9 mouse cellular contexts compared by ENCODE assay signal in genomic region chr11:120988410-120988809, GRCm38 (mm10). TPM values are rescaled to one million over a fixed set of nuclear protein-coding genes. Genes with fewer than 3 reads are reported as not detected.
A peak's percentile ranks its signal among the peaks of the same experiment; 100 is the strongest.
DNase-seq lines count a peak whose midpoint lies in the region; ATAC-seq and TF ChIP-seq lines count a peak whose summit lies in the region.
"Had no signal": no experiment of that assay in that cellular context is flagged by ENCODE, and none has a peak within 500 bp of the region (broad histone marks: within the 10 kb centered on the region; RNA-seq: fewer than 3 reads in every experiment).

No protein-coding gene starts in this region.

- H3K36me3 ChIP-seq in lung, postnatal 0 days (ENCODE audit: insufficient read depth, low read length), result peaks cover under 1% of the 10 kb centered on the region; the same call in 1 of the 2 replicates
- peaks cover 5% of the 10 kb centered on the region; the same call in 1 of the 2 replicates for H3K36me3 ChIP-seq in forebrain, embryonic 15.5 days
- peaks cover 14% of the 10 kb centered on the region for H3K36me3 ChIP-seq in liver, embryonic 11.5 days (ENCODE audit: control insufficient read depth, insufficient read depth, low read length)
- no peaks in the 10 kb centered on the region for H3K36me3 ChIP-seq in stomach, embryonic 16.5 days (ENCODE audit: control insufficient read depth, insufficient read depth, low read length)

- H3K27me3 ChIP-seq in lung, postnatal 0 days (replicated peaks; ENCODE audit: insufficient read depth, low read length), result no peaks in the 10 kb centered on the region
- H3K27me3 ChIP-seq in forebrain, embryonic 15.5 days, result no peaks in the 10 kb centered on the region
- no peaks in the 10 kb centered on the region for H3K27me3 ChIP-seq in liver, embryonic 11.5 days (replicated peaks; ENCODE audit: control insufficient read depth, insufficient read depth, low read length)
- no peaks in the 10 kb centered on the region for H3K27me3 ChIP-seq in stomach, embryonic 16.5 days (ENCODE audit: control insufficient read depth, insufficient read depth, low read length)

- 0 out of 2 replicates have a peak overlapping the region, but pooled peaks have one; percentile 16 for H3K9ac ChIP-seq in lung, postnatal 0 days (replicated peaks; ENCODE audit: low read depth)
- H3K9ac ChIP-seq in forebrain, embryonic 15.5 days (replicated peaks), result no peak overlapping the region
- H3K9ac ChIP-seq in liver, embryonic 11.5 days (ENCODE audit: low read depth, low read length), result peak overlapping the region; percentile 10; the same call in 1 of the 2 replicates
- peak overlapping the region; percentile 21; the same call in 1 of the 2 replicates for H3K9ac ChIP-seq in stomach, embryonic 16.5 days (ENCODE audit: low read length)

- no peaks in the 10 kb centered on the region for H3K9me3 ChIP-seq in lung, postnatal 0 days (ENCODE audit: low read length)
- no peaks in the 10 kb centered on the region for H3K9me3 ChIP-seq in forebrain, embryonic 15.5 days
- no peaks in the 10 kb centered on the region for H3K9me3 ChIP-seq in liver, embryonic 11.5 days (ENCODE audit: control insufficient read depth, low read length)
- no peaks in the 10 kb centered on the region for H3K9me3 ChIP-seq in stomach, embryonic 16.5 days (replicated peaks; ENCODE audit: control insufficient read depth, low read length)

- WGBS in lung, postnatal 0 days, result 53% methylated on average over 4 of the region's 4 CpGs
- WGBS in forebrain, embryonic 15.5 days, result 76% methylated on average over 4 of the region's 4 CpGs
- WGBS in liver, embryonic 11.5 days, result 75% methylated on average over 4 of the region's 4 CpGs
- WGBS in stomach, embryonic 16.5 days, result 63% methylated on average over 4 of the region's 4 CpGs

- no peak for TF ChIP-seq CTCF in lung, postnatal 0 days (IDR thresholded peaks at IDR 0.05)

- ATAC-seq in lung, postnatal 0 days, result no peak
- ATAC-seq in forebrain, embryonic 15.5 days (replicated peaks), result no peak
- ATAC-seq in liver, embryonic 11.5 days (replicated peaks; ENCODE audit: low FRiP score), result no peak
- ATAC-seq in stomach, embryonic 16.5 days (ENCODE audit: insufficient read depth, low FRiP score), result no peak
- no peak for ATAC-seq in cerebellum, adult (ENCODE audit: insufficient number of reproducible peaks, low FRiP score, low TSS enrichment)
- ATAC-seq in CD4-positive, CD25-positive, alpha-beta regulatory T cell, adult 4 months, result no peak

- H3K27ac ChIP-seq in lung, postnatal 0 days (ENCODE audit: low read length), result no peak overlapping the region
- no peak overlapping the region for H3K27ac ChIP-seq in forebrain, embryonic 15.5 days (replicated peaks)
- no peak overlapping the region for H3K27ac ChIP-seq in liver, embryonic 11.5 days (ENCODE audit: low read depth, low read length)
- no peak overlapping the region for H3K27ac ChIP-seq in stomach, embryonic 16.5 days (ENCODE audit: low read length)

- peak overlapping the region; percentile 32 for H3K4me2 ChIP-seq in lung, postnatal 0 days (replicated peaks; ENCODE audit: low read depth, low read length)
- H3K4me2 ChIP-seq in forebrain, embryonic 15.5 days (replicated peaks), result peak overlapping the region; percentile 65
- peak overlapping the region; percentile 87 for H3K4me2 ChIP-seq in liver, embryonic 11.5 days
- H3K4me2 ChIP-seq in stomach, embryonic 16.5 days (ENCODE audit: low read depth, low read length), result peak overlapping the region; percentile 93

- TF ChIP-seq EP300 in lung, postnatal 0 days (IDR thresholded peaks at IDR 0.05), result no peak

- peaks cover 24% of the 10 kb centered on the region for H3K4me1 ChIP-seq in lung, postnatal 0 days (ENCODE audit: insufficient read depth, low read depth, low read length)
- H3K4me1 ChIP-seq in forebrain, embryonic 15.5 days, result peaks cover 50% of the 10 kb centered on the region
- H3K4me1 ChIP-seq in liver, embryonic 11.5 days (replicated peaks; ENCODE audit: control insufficient read depth, insufficient read depth, low read length), result peaks cover 51% of the 10 kb centered on the region
- peaks cover 33% of the 10 kb centered on the region for H3K4me1 ChIP-seq in stomach, embryonic 16.5 days (ENCODE audit: control insufficient read depth, insufficient read depth, low read length)

- no peak overlapping the region for H3K4me3 ChIP-seq in lung, postnatal 0 days (ENCODE audit: low read depth, low read length)
- H3K4me3 ChIP-seq in forebrain, embryonic 15.5 days, result peak overlapping the region; percentile 99; the same call in 1 of the 2 replicates
- peak overlapping the region; percentile 13 for H3K4me3 ChIP-seq in liver, embryonic 11.5 days (ENCODE audit: low read depth, low read length)
- H3K4me3 ChIP-seq in stomach, embryonic 16.5 days (replicated peaks; ENCODE audit: low read length), result no peak overlapping the region

- no peak for DNase-seq in lung, postnatal 0 days (ENCODE audit: low spot score)
- no peak for DNase-seq in lung, postnatal 4 days
- DNase-seq in liver, embryonic 11.5 days (ENCODE audit: low spot score), result no peak
- DNase-seq: cerebellum, postnatal 14 days; heart, adult 11 months had no signal

RNA-seq across cellular contexts. Expression of gene Csnk1d, which starts 2.7 kb away (rescaled TPM):
- 83.7 and 84.4 TPM in 2 replicates for polyA plus RNA-seq in lung, postnatal 0 days (2015; fragmentation: Nextera tagmentation; extraction: Ambion mirVana)
- 145 and 157 TPM in 2 replicates for polyA plus RNA-seq in forebrain, embryonic 15.5 days (2015; fragmentation: Nextera tagmentation; extraction: Ambion mirVana)
- polyA plus RNA-seq in liver, embryonic 11.5 days (2014; fragmentation: Nextera tagmentation; extraction: Ambion mirVana), result 62.2 and 66.5 TPM in 2 replicates
- 104 and 114 TPM in 2 replicates for polyA plus RNA-seq in stomach, embryonic 16.5 days (2015; fragmentation: Nextera tagmentation; extraction: Ambion mirVana)
- polyA plus RNA-seq in CD4-positive, CD25-positive, alpha-beta regulatory T cell, adult 4 months (2017; shearing (Covaris generic)), result 10 to 100 TPM; 50.4 to 78.2 TPM

RNA-seq across cellular contexts. Expression of gene Slc16a3, which starts 40.1 kb away (rescaled TPM):
- 10.0 and 10.4 TPM in 2 replicates for polyA plus RNA-seq in lung, postnatal 0 days (2015; fragmentation: Nextera tagmentation; extraction: Ambion mirVana)
- 9.1 and 9.6 TPM in 2 replicates for polyA plus RNA-seq in forebrain, embryonic 15.5 days (2015; fragmentation: Nextera tagmentation; extraction: Ambion mirVana)
- polyA plus RNA-seq in liver, embryonic 11.5 days (2014; fragmentation: Nextera tagmentation; extraction: Ambion mirVana), result 257 and 272 TPM in 2 replicates
- polyA plus RNA-seq in stomach, embryonic 16.5 days (2015; fragmentation: Nextera tagmentation; extraction: Ambion mirVana), result 53.5 and 64.3 TPM in 2 replicates
- polyA plus RNA-seq in CD4-positive, CD25-positive, alpha-beta regulatory T cell, adult 4 months (2017; shearing (Covaris generic)), result 1 to 10 TPM; 3.5 to 5.3 TPM

RNA-seq across cellular contexts. Expression of gene Cd7, which starts 50.8 kb away (rescaled TPM):
- polyA plus RNA-seq in lung, postnatal 0 days (2015; fragmentation: Nextera tagmentation; extraction: Ambion mirVana), result 2.4 TPM in 2 replicates
- not detected in 2 replicates for polyA plus RNA-seq in forebrain, embryonic 15.5 days (2015; fragmentation: Nextera tagmentation; extraction: Ambion mirVana)
- 0.18 TPM in 2 replicates for polyA plus RNA-seq in liver, embryonic 11.5 days (2014; fragmentation: Nextera tagmentation; extraction: Ambion mirVana)
- 2.2 and 2.3 TPM in 2 replicates for polyA plus RNA-seq in stomach, embryonic 16.5 days (2015; fragmentation: Nextera tagmentation; extraction: Ambion mirVana)
- polyA plus RNA-seq in CD4-positive, CD25-positive, alpha-beta regulatory T cell, adult 4 months (2017; shearing (Covaris generic)), result 10 to 100 TPM; 79.5 to 90.2 TPM

RNA-seq across cellular contexts. Expression of gene Ccdc57, which starts 55.7 kb away (rescaled TPM):
- 3.4 and 3.7 TPM in 2 replicates for polyA plus RNA-seq in lung, postnatal 0 days (2015; fragmentation: Nextera tagmentation; extraction: Ambion mirVana)
- polyA plus RNA-seq in forebrain, embryonic 15.5 days (2015; fragmentation: Nextera tagmentation; extraction: Ambion mirVana), result 6.7 and 7.0 TPM in 2 replicates
- 4.2 and 4.7 TPM in 2 replicates for polyA plus RNA-seq in liver, embryonic 11.5 days (2014; fragmentation: Nextera tagmentation; extraction: Ambion mirVana)
- polyA plus RNA-seq in stomach, embryonic 16.5 days (2015; fragmentation: Nextera tagmentation; extraction: Ambion mirVana), result 5.2 and 5.3 TPM in 2 replicates
- polyA plus RNA-seq in CD4-positive, CD25-positive, alpha-beta regulatory T cell, adult 4 months (2017; shearing (Covaris generic)), result 1 to 10 TPM in 1 of 2 experiments, under 1 TPM in 1; 0.12 to 1.1 TPM

Comparison
In these comparisons a context has a peak if more than half of its experiments do, and no peak if none do; other contexts are left out.
1. H3K4me2 ChIP-seq: peak in every context shown above with its lines; median percentile 93 in stomach, embryonic 16.5 days; 87 in liver, embryonic 11.5 days; 65 in forebrain, embryonic 15.5 days; 32 in lung, postnatal 0 days.
2. H3K4me3 ChIP-seq: peak in forebrain, embryonic 15.5 days (single experiment) and liver, embryonic 11.5 days (single experiment); none in lung, postnatal 0 days (single experiment) and stomach, embryonic 16.5 days (single experiment).
3. RNA of gene Cd7, which starts 50.8 kb away (polyA plus RNA-seq): 79.5 to 90.2 TPM in CD4-positive, CD25-positive, alpha-beta regulatory T cell, adult 4 months; 2.4 TPM in lung, postnatal 0 days, 2.2 to 2.3 TPM in stomach, embryonic 16.5 days, 0.18 TPM in liver, embryonic 11.5 days and not detected in forebrain, embryonic 15.5 days; every median in the first group is over 10 times any median in the second.